Mouse (Mus musculus) liver, adult 2 months (tissue): Measurements from ENCODE around the gene Gpc2.

Source experiments
- CTCF ChIP-seq: fragments of 200-500 bp; IDR thresholded peaks from 2 replicates; pipeline ENCODE4 v1.5.1; 2011; ENCODE audit warnings: low read depth, low read length, control low read depth
- POLR2A ChIP-seq: fragments of 200-500 bp; IDR thresholded peaks from 2 replicates; pipeline ENCODE4 v1.6.1; 2011; ENCODE audit warnings: low read length, control low read depth; ENCODE audit not compliant: insufficient read depth; ENCODE audit errors: extremely low read depth

DNA sequence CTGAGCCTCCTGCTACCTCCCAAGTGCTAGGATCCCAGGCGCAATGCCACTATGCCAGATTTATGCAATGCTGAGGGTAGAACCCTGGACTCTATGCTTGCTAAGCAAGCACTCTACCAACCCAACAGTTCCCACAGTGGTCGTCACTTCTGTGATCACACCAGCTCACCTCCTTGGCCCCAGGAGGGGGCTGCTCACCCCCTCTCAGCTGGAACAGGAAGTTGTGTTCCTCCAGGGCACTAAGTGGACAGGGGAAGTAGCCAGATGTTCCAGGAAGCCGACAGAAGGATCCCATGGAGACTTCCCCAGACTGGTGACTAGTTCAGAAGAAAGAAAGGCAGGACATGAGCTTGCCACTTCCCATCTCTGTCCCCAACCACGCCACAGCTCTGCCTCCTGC, 17.8 kb downstream of the Gpc2 start:
- no peak for TF ChIP-seq CTCF
- no peak for TF ChIP-seq POLR2A
